Mouse (Mus musculus) spleen, embryonic (tissue): ENCODE measurements around the gene Slc18b1.

Source experiments
- CTCF ChIA-PET: fragments of 350-600 bp; sonication (Branson Sonifier 250); formaldehyde crosslinking; loops from one replicate; lab custom pipeline; 2022; lab: Charles Lee

The Slc18b1 gene

GRCm38 (mm10) chr10:23804665-23805064 lies 7.9 kb downstream of the Slc18b1 start:
- CTCF ChIA-PET: no interaction called here

- CTCF ChIA-PET: no interaction called here
Measured at GRCm38 (mm10) chr10:23806201-23806600, 9.4 kb downstream of the Slc18b1 start.

- CTCF ChIA-PET: interaction anchor here (0.6 to 0.7 kb wide), 2 partner anchors 521 to 1214 kb away, joined by 3 to 5 read pairs; no protein-coding TSS in a partner anchor
Measured at GRCm38 (mm10) chr10:23811635-23812437, 15.1 kb downstream of the Slc18b1 start.

- CTCF ChIA-PET: interaction anchor here (0.6 to 0.7 kb wide), 3 partner anchors 320 to 1472 kb away, joined by 5 to 10 read pairs (median 6); no protein-coding TSS in a partner anchor
Measured at GRCm38 (mm10) chr10:23812438-23812759, 15.6 kb downstream of the Slc18b1 start.

- CTCF ChIA-PET: interaction anchor here (0.7 kb wide), 2 partner anchors 319 to 1471 kb away, joined by 6 to 10 read pairs; no protein-coding TSS in a partner anchor
Measured at GRCm38 (mm10) chr10:23812852-23813766, 16.3 kb downstream of the Slc18b1 start.

GRCm38 (mm10) chr10:23815168-23815567 lies 18.4 kb downstream of the Slc18b1 start:
- CTCF ChIA-PET: interaction anchor here (0.7 to 1.0 kb wide), 2 partner anchors 312 to 481 kb away, joined by 5 to 8 read pairs; no protein-coding TSS in a partner anchor

- CTCF ChIA-PET: interaction anchor here (0.6 to 1.0 kb wide), 2 partner anchors 16 to 311 kb away, joined by 3 to 8 read pairs; no protein-coding TSS in a partner anchor
Measured at GRCm38 (mm10) chr10:23816241-23816640, 19.5 kb downstream of the Slc18b1 start.

- CTCF ChIA-PET: interaction anchor here (0.5 kb wide), 1 partner anchor 82 kb away, joined by 4 read pairs; no protein-coding TSS in a partner anchor
Measured at GRCm38 (mm10) chr10:23826516-23826915, 29.7 kb downstream of the Slc18b1 start.

GRCm38 (mm10) chr10:23836003-23836964 lies 39.5 kb downstream of the Slc18b1 start:
- CTCF ChIA-PET: no interaction called here

- CTCF ChIA-PET: no interaction called here
Measured at GRCm38 (mm10) chr10:23837115-23837514, 40.3 kb downstream of the Slc18b1 start.

GRCm38 (mm10) chr10:23838910-23839309 lies 42.1 kb downstream of the Slc18b1 start:
- CTCF ChIA-PET: no interaction called here

GRCm38 (mm10) chr10:23839368-23839767 lies 42.6 kb downstream of the Slc18b1 start:
- CTCF ChIA-PET: no interaction called here

GRCm38 (mm10) chr10:23840496-23840895 lies 43.7 kb downstream of the Slc18b1 start:
- CTCF ChIA-PET: no interaction called here

- CTCF ChIA-PET: no interaction called here
Measured at GRCm38 (mm10) chr10:23851228-23851912, 54.6 kb downstream of the Slc18b1 start, which contains the start of gene Vnn3. Vnn3 (plus strand) TSS chr10:23851462.

GRCm38 (mm10) chr10:23852096-23852495 lies 55.3 kb downstream of the Slc18b1 start:
- CTCF ChIA-PET: no interaction called here

GRCm38 (mm10) chr10:23864362-23865312 lies 67.9 kb downstream of the Slc18b1 start:
- CTCF ChIA-PET: no interaction called here
